Mouse (Mus musculus): ENCODE measurements around the gene Prkag1. TPM values are rescaled to one million over a fixed set of nuclear protein-coding genes. Genes with fewer than 3 reads are reported as not detected.

The Prkag1 gene
- polyA plus RNA-seq, 1 experiment from 2014 or later: 95.9 TPM

GRCm38 (mm10) chr15:98780075-98780474, 51.2 kb downstream of the Prkag1 start:
- Histone ChIP-seq H3K9ac (no peak overlapping the region), H3K9me3 (replicated peaks) (no peaks in the 10 kb centered on the region), H3K36me3 (ENCODE audit: poor library complexity, severe bottlenecking) (no peaks in the 10 kb centered on the region), H3K27ac (no peak overlapping the region), H3K4me3 (no peak overlapping the region), H3K27me3 (peaks cover 94% of the 10 kb centered on the region), H3K4me1 (peaks cover 29% of the 10 kb centered on the region), H3K4me2 (no peak overlapping the region)
- ATAC-seq: no peak
- WGBS: 3% methylated on average over 8 of the region's 8 CpGs

GRCm38 (mm10) chr15:98778806-98779205, 52.5 kb downstream of the Prkag1 start:
- Histone ChIP-seq H3K36me3 (ENCODE audit: poor library complexity, severe bottlenecking) (no peaks in the 10 kb centered on the region), H3K27ac (no peak overlapping the region), H3K4me1 (peaks cover 29% of the 10 kb centered on the region), H3K9ac (no peak overlapping the region), H3K27me3 (peaks cover 94% of the 10 kb centered on the region), H3K4me2 (no peak overlapping the region), H3K4me3 (no peak overlapping the region), H3K9me3 (replicated peaks) (no peaks in the 10 kb centered on the region)
- no peak for ATAC-seq
- 0% methylated on average over 8 of the region's 11 CpGs for WGBS

GRCm38 (mm10) chr15:98778191-98778770, 53.0 kb downstream of the Prkag1 start:
- H3K4me2 ChIP-seq: peak overlapping the region; percentile 43
- no peak overlapping the region for H3K9ac ChIP-seq
- no peaks in the 10 kb centered on the region for H3K9me3 ChIP-seq (replicated peaks)
- H3K4me1 ChIP-seq: peaks cover 29% of the 10 kb centered on the region
- peak overlapping the region; percentile 26 for H3K4me3 ChIP-seq
- 1% methylated on average over 25 of the region's 25 CpGs for WGBS
- no peak overlapping the region for H3K27ac ChIP-seq
- H3K36me3 ChIP-seq (ENCODE audit: poor library complexity, severe bottlenecking): no peaks in the 10 kb centered on the region
- no peak for ATAC-seq
- H3K27me3 ChIP-seq: peaks cover 99% of the 10 kb centered on the region

- Histone ChIP-seq H3K36me3 (ENCODE audit: poor library complexity, severe bottlenecking) (no peaks in the 10 kb centered on the region), H3K27me3 (peaks cover 99% of the 10 kb centered on the region), H3K9ac (peak within 1 kb of the TSS; percentile 34; the same call in 1 of the 2 replicates), H3K27ac (no peak within 1 kb of the TSS), H3K4me3 (peak within 1 kb of the TSS; percentile 26), H3K4me2 (peak within 1 kb of the TSS; percentile 43), H3K9me3 (replicated peaks) (no peaks in the 10 kb centered on the region), H3K4me1 (peaks cover 31% of the 10 kb centered on the region)
- ATAC-seq: no peak
- WGBS: 0% methylated on average over 32 of the region's 33 CpGs
Measured at GRCm38 (mm10) chr15:98777762-98778161, 53.6 kb downstream of the Prkag1 start, which contains the start of gene Wnt10b. TSS of gene Wnt10b (minus strand) at chr15:98778150.

- no peak overlapping the region for H3K9ac ChIP-seq
Measured at GRCm38 (mm10) chr15:98777005-98777616, 54.2 kb downstream of the Prkag1 start.

GRCm38 (mm10) chr15:98776280-98777004, 54.9 kb downstream of the Prkag1 start:
- peak overlapping the region; percentile 40; the same call in 1 of the 2 replicates for H3K9ac ChIP-seq
- peak overlapping the region; percentile 26 for H3K4me3 ChIP-seq
- H3K36me3 ChIP-seq (ENCODE audit: poor library complexity, severe bottlenecking): no peaks in the 10 kb centered on the region
- under 1% methylated on average over 61 of the region's 62 CpGs for WGBS
- no peak overlapping the region for H3K27ac ChIP-seq
- H3K4me1 ChIP-seq: peaks cover 40% of the 10 kb centered on the region
- H3K27me3 ChIP-seq: peaks cover 100% of the 10 kb centered on the region
- peak overlapping the region; percentile 50 for H3K4me2 ChIP-seq
- no peaks in the 10 kb centered on the region for H3K9me3 ChIP-seq (replicated peaks)
- ATAC-seq: peak; percentile 51; the same call in 1 of the 2 replicates

More at GRCm38 (mm10) chr15:98777005-98777616, 54.2 kb downstream of the Prkag1 start:
- Histone ChIP-seq H3K4me2 (no peak overlapping the region), H3K27me3 (peaks cover 100% of the 10 kb centered on the region), H3K4me1 (peaks cover 38% of the 10 kb centered on the region), H3K36me3 (ENCODE audit: poor library complexity, severe bottlenecking) (no peaks in the 10 kb centered on the region), H3K9me3 (replicated peaks) (no peaks in the 10 kb centered on the region), H3K27ac (no peak overlapping the region), H3K4me3 (peak overlapping the region; percentile 26; the same call in 1 of the 2 replicates)
- no peak for ATAC-seq
- WGBS: 1% methylated on average over 19 of the region's 19 CpGs

- Histone ChIP-seq H3K27ac (no peak overlapping the region), H3K36me3 (ENCODE audit: poor library complexity, severe bottlenecking) (no peaks in the 10 kb centered on the region), H3K4me3 (no peak overlapping the region), H3K9ac (no peak overlapping the region), H3K4me1 (peaks cover 40% of the 10 kb centered on the region), H3K9me3 (replicated peaks) (no peaks in the 10 kb centered on the region), H3K4me2 (no peak overlapping the region), H3K27me3 (peaks cover 100% of the 10 kb centered on the region)
- no peak for ATAC-seq
- 4% methylated on average over 5 of the region's 5 CpGs for WGBS
Measured at GRCm38 (mm10) chr15:98775533-98775932, 55.8 kb downstream of the Prkag1 start.

- peaks cover 100% of the 10 kb centered on the region for H3K27me3 ChIP-seq
- no peak overlapping the region for H3K27ac ChIP-seq
- H3K4me1 ChIP-seq: peaks cover 37% of the 10 kb centered on the region
- no peak for ATAC-seq
- H3K36me3 ChIP-seq (ENCODE audit: poor library complexity, severe bottlenecking): no peaks in the 10 kb centered on the region
- WGBS: 2% methylated on average over 14 of the region's 15 CpGs
- no peak overlapping the region for H3K4me3 ChIP-seq
- no peaks in the 10 kb centered on the region for H3K9me3 ChIP-seq (replicated peaks)
- no peak overlapping the region for H3K9ac ChIP-seq
- H3K4me2 ChIP-seq: no peak overlapping the region
Measured at GRCm38 (mm10) chr15:98774096-98774495, 57.2 kb downstream of the Prkag1 start.

- peaks cover 32% of the 10 kb centered on the region for H3K4me1 ChIP-seq
- H3K27ac ChIP-seq: no peak overlapping the region
- H3K36me3 ChIP-seq (ENCODE audit: poor library complexity, severe bottlenecking): no peaks in the 10 kb centered on the region
- peak overlapping the region; percentile 48 for H3K4me2 ChIP-seq
- ATAC-seq: no peak
- peak overlapping the region; percentile 19 for H3K4me3 ChIP-seq
- H3K9me3 ChIP-seq (replicated peaks): no peaks in the 10 kb centered on the region
- peak overlapping the region; percentile 39; the same call in 1 of the 2 replicates for H3K9ac ChIP-seq
- H3K27me3 ChIP-seq: peaks cover 100% of the 10 kb centered on the region
- WGBS: 1% methylated on average over 36 of the region's 36 CpGs
Measured at GRCm38 (mm10) chr15:98772511-98773211, 58.7 kb downstream of the Prkag1 start.

- Histone ChIP-seq H3K36me3 (ENCODE audit: poor library complexity, severe bottlenecking) (no peaks in the 10 kb centered on the region), H3K4me2 (peak overlapping the region; percentile 48; the same call in 1 of the 2 replicates), H3K9ac (no peak overlapping the region), H3K4me3 (peak overlapping the region; percentile 19; the same call in 1 of the 2 replicates), H3K4me1 (peaks cover 26% of the 10 kb centered on the region), H3K27me3 (peaks cover 95% of the 10 kb centered on the region), H3K9me3 (replicated peaks) (no peaks in the 10 kb centered on the region), H3K27ac (no peak overlapping the region)
- no peak for ATAC-seq
- WGBS: 3% methylated on average over 12 of the region's 12 CpGs
Measured at GRCm38 (mm10) chr15:98771813-98772425, 59.4 kb downstream of the Prkag1 start.

- 32% methylated on average over 5 of the region's 5 CpGs for WGBS
- Histone ChIP-seq H3K9me3 (replicated peaks) (no peaks in the 10 kb centered on the region), H3K36me3 (ENCODE audit: poor library complexity, severe bottlenecking) (no peaks in the 10 kb centered on the region), H3K4me3 (no peak overlapping the region), H3K9ac (no peak overlapping the region), H3K27me3 (peaks cover 81% of the 10 kb centered on the region), H3K4me1 (peaks cover 18% of the 10 kb centered on the region), H3K27ac (no peak overlapping the region), H3K4me2 (no peak overlapping the region)
- ATAC-seq: no peak
Measured at GRCm38 (mm10) chr15:98768259-98768658, 63.1 kb downstream of the Prkag1 start.

Measured in forebrain, embryonic 13.5 days (tissue).